8 mouse cellular contexts compared by ENCODE assay signal in genomic region chr4:117218517-117219219, GRCm38 (mm10). TPM values are rescaled to one million over a fixed set of nuclear protein-coding genes. Genes with fewer than 3 reads are reported as not detected.
DNase-seq lines count a peak whose midpoint lies in the region; ATAC-seq lines count a peak whose summit lies in the region.

No protein-coding gene starts in this region.

- peaks cover 2% of the 10 kb centered on the region; the same call in 1 of the 2 replicates for H3K4me1 ChIP-seq in heart, embryonic 11.5 days (ENCODE audit: control insufficient read depth, insufficient read depth, low read length)
- no peaks in the 10 kb centered on the region for H3K4me1 ChIP-seq in embryonic facial prominence, embryonic 14.5 days (ENCODE audit: control insufficient read depth, insufficient read depth, low read length)
- H3K4me1 ChIP-seq in hindbrain, embryonic 13.5 days (replicated peaks), result no peaks in the 10 kb centered on the region
- H3K4me1 ChIP-seq in megakaryocyte, embryonic 14.5 days, result peaks cover 50% of the 10 kb centered on the region

- H3K27ac ChIP-seq in heart, embryonic 11.5 days (ENCODE audit: low read depth, low read length), result no peak overlapping the region
- no peak overlapping the region for H3K27ac ChIP-seq in embryonic facial prominence, embryonic 14.5 days (replicated peaks; ENCODE audit: low read depth, low read length)
- H3K27ac ChIP-seq in hindbrain, embryonic 13.5 days, result no peak overlapping the region

- no peaks in the 10 kb centered on the region for H3K27me3 ChIP-seq in heart, embryonic 11.5 days (ENCODE audit: control insufficient read depth, insufficient read depth, low read length)
- no peaks in the 10 kb centered on the region for H3K27me3 ChIP-seq in embryonic facial prominence, embryonic 14.5 days (replicated peaks; ENCODE audit: control insufficient read depth, insufficient read depth, low read length)
- H3K27me3 ChIP-seq in hindbrain, embryonic 13.5 days, result 0 out of 2 replicates have a peak, but pooled peaks cover 4% of the 10 kb centered on the region
- peaks cover 28% of the 10 kb centered on the region for H3K27me3 ChIP-seq in megakaryocyte, embryonic 14.5 days (replicated peaks)

- no peaks in the 10 kb centered on the region for H3K9me3 ChIP-seq in heart, embryonic 11.5 days (replicated peaks; ENCODE audit: control insufficient read depth, low read length)
- no peaks in the 10 kb centered on the region for H3K9me3 ChIP-seq in embryonic facial prominence, embryonic 14.5 days (ENCODE audit: control insufficient read depth, low read length)
- H3K9me3 ChIP-seq in hindbrain, embryonic 13.5 days, result no peaks in the 10 kb centered on the region
- peaks cover 5% of the 10 kb centered on the region; the same call in 1 of the 2 replicates for H3K9me3 ChIP-seq in megakaryocyte, embryonic 14.5 days

- DNase-seq in heart, adult 8-10 months (ENCODE audit: low spot score), result peak; percentile 57
- DNase-seq in adrenal gland, postnatal 10 days, result peak; percentile 70
- DNase-seq in embryonic facial prominence, embryonic 14.5 days (ENCODE audit: low spot score), result peak; percentile 83
- DNase-seq in layer of hippocampus, postnatal 10 days (ENCODE audit: low spot score in 2 of 2), result peak; percentile 51 to 66
- peak; percentile 27 for DNase-seq in spleen, adult 12 weeks (ENCODE audit: low spot score)

- H3K36me3 ChIP-seq in heart, embryonic 11.5 days (ENCODE audit: control insufficient read depth, insufficient read depth, low read length), result no peaks in the 10 kb centered on the region
- H3K36me3 ChIP-seq in embryonic facial prominence, embryonic 14.5 days (ENCODE audit: control insufficient read depth, insufficient read depth, low read length), result no peaks in the 10 kb centered on the region
- H3K36me3 ChIP-seq in hindbrain, embryonic 13.5 days, result no peaks in the 10 kb centered on the region
- H3K36me3 ChIP-seq in megakaryocyte, embryonic 14.5 days (replicated peaks; ENCODE audit: low read length), result no peaks in the 10 kb centered on the region

- no peak overlapping the region for H3K4me2 ChIP-seq in heart, embryonic 11.5 days
- H3K4me2 ChIP-seq in embryonic facial prominence, embryonic 14.5 days (ENCODE audit: low read depth, low read length), result no peak overlapping the region
- no peak overlapping the region for H3K4me2 ChIP-seq in hindbrain, embryonic 13.5 days

- H3K4me3 ChIP-seq in heart, embryonic 11.5 days (ENCODE audit: low read depth, low read length), result no peak overlapping the region
- H3K4me3 ChIP-seq in embryonic facial prominence, embryonic 14.5 days (ENCODE audit: low read depth, low read length), result no peak overlapping the region
- no peak overlapping the region for H3K4me3 ChIP-seq in hindbrain, embryonic 13.5 days
- peak overlapping the region; percentile 60 for H3K4me3 ChIP-seq in megakaryocyte, embryonic 14.5 days (replicated peaks)

- 36% methylated on average over 10 of the region's 10 CpGs for whole genome bisulfite sequencing in heart, embryonic 11.5 days (ENCODE audit: insufficient replicate concordance)
- 36% methylated on average over 10 of the region's 10 CpGs for WGBS in embryonic facial prominence, embryonic 14.5 days
- 40% methylated on average over 10 of the region's 10 CpGs for WGBS in hindbrain, embryonic 13.5 days

- ATAC-seq in heart, embryonic 11.5 days (replicated peaks; ENCODE audit: insufficient number of reproducible peaks, low FRiP score, low TSS enrichment), result no peak
- ATAC-seq in embryonic facial prominence, embryonic 14.5 days (ENCODE audit: low read depth), result peak; percentile 65; the same call in 1 of the 2 replicates
- ATAC-seq in hindbrain, embryonic 13.5 days (ENCODE audit: low FRiP score), result 0 out of 2 replicates have a peak, but pooled peaks have one; percentile 21

- no peak overlapping the region for H3K9ac ChIP-seq in heart, embryonic 11.5 days (ENCODE audit: low read depth, low read length)
- no peak overlapping the region for H3K9ac ChIP-seq in embryonic facial prominence, embryonic 14.5 days (ENCODE audit: low read depth, low read length)
- H3K9ac ChIP-seq in hindbrain, embryonic 13.5 days, result no peak overlapping the region

RNA-seq across cellular contexts. Expression of gene Tmem53, which starts 33.1 kb away (rescaled TPM):
- total RNA-seq in heart, adult 8-10 months (2022), result 10 to 100 TPM; 22.3 to 37.6 (median 30.1) TPM
- polyA plus RNA-seq in heart, embryonic 11.5 days (2014; fragmentation: Nextera tagmentation; extraction: Ambion mirVana), result 16.0 and 16.5 TPM in 2 replicates
- total RNA-seq in adrenal gland, postnatal 10 days (2021), result 10 to 100 TPM; 50.4 to 60.9 TPM
- polyA plus RNA-seq in embryonic facial prominence, embryonic 14.5 days (2014; fragmentation: Nextera tagmentation; extraction: Ambion mirVana), result 15.5 and 21.9 TPM in 2 replicates
- 8.5 and 10.9 TPM in 2 replicates for polyA plus RNA-seq in hindbrain, embryonic 13.5 days (2015; fragmentation: Nextera tagmentation; extraction: Ambion mirVana)
- total RNA-seq in layer of hippocampus, postnatal 10 days (2021), result 1 to 10 TPM; 5.0 to 6.2 TPM
- 0.53 TPM in 1 of 2 replicates, not detected in the other for polyA plus RNA-seq in megakaryocyte, embryonic 14.5 days (2012; ENCODE audit: insufficient read depth, low replicate concordance)

RNA-seq across cellular contexts. Expression of gene Armh1, which starts 33.3 kb away (rescaled TPM):
- under 1 TPM in 2 of 4 experiments, not detected in 2; 0.22 to 0.35 TPM for total RNA-seq in heart, adult 8-10 months (2022)
- 0.14 TPM in 1 of 2 replicates, not detected in the other for polyA plus RNA-seq in heart, embryonic 11.5 days (2014; fragmentation: Nextera tagmentation; extraction: Ambion mirVana)
- total RNA-seq in adrenal gland, postnatal 10 days (2021), result 1 to 10 TPM; 1.5 to 1.8 TPM
- polyA plus RNA-seq in embryonic facial prominence, embryonic 14.5 days (2014; fragmentation: Nextera tagmentation; extraction: Ambion mirVana), result 1.3 and 1.8 TPM in 2 replicates
- polyA plus RNA-seq in hindbrain, embryonic 13.5 days (2015; fragmentation: Nextera tagmentation; extraction: Ambion mirVana), result 0.97 and 1.1 TPM in 2 replicates
- total RNA-seq in layer of hippocampus, postnatal 10 days (2021), result 1 to 10 TPM; 2.3 to 3.7 TPM
- not detected in 2 replicates for polyA plus RNA-seq in megakaryocyte, embryonic 14.5 days (2012; ENCODE audit: insufficient read depth, low replicate concordance)

RNA-seq across cellular contexts. Expression of gene Kif2c, which starts 36.2 kb away (rescaled TPM):
- under 1 TPM in 2 of 4 experiments, not detected in 2; 0.32 to 0.53 TPM for total RNA-seq in heart, adult 8-10 months (2022)
- 45.5 and 47.8 TPM in 2 replicates for polyA plus RNA-seq in heart, embryonic 11.5 days (2014; fragmentation: Nextera tagmentation; extraction: Ambion mirVana)
- 1 to 10 TPM; 6.9 to 9.6 TPM for total RNA-seq in adrenal gland, postnatal 10 days (2021)
- polyA plus RNA-seq in embryonic facial prominence, embryonic 14.5 days (2014; fragmentation: Nextera tagmentation; extraction: Ambion mirVana), result 42.9 and 50.7 TPM in 2 replicates
- polyA plus RNA-seq in hindbrain, embryonic 13.5 days (2015; fragmentation: Nextera tagmentation; extraction: Ambion mirVana), result 14.6 and 16.5 TPM in 2 replicates
- 1 to 10 TPM; 2.5 to 2.8 TPM for total RNA-seq in layer of hippocampus, postnatal 10 days (2021)
- 5.6 and 8.3 TPM in 2 replicates for polyA plus RNA-seq in megakaryocyte, embryonic 14.5 days (2012; ENCODE audit: insufficient read depth, low replicate concordance)

Comparison
In these comparisons a context has a peak if more than half of its experiments do, and no peak if none do; other contexts are left out.
1. DNase-seq: peak in every context shown above with its lines; median percentile 83 in embryonic facial prominence, embryonic 14.5 days; 70 in adrenal gland, postnatal 10 days; 58 in layer of hippocampus, postnatal 10 days; 57 in heart, adult 8-10 months; 27 in spleen, adult 12 weeks.